Mouse (Mus musculus): ENCODE measurements at regions not wholly inside any gene's neighbourhood (a gene's known extent, or its start where the extent isn't known, plus 50 kb on each side); places are given as distances from the start of the nearest gene placed in this dataset.

- no peak for DNase-seq (ENCODE audit: low spot score)
- no peak for TF ChIP-seq GATA2 (IDR thresholded peaks at IDR 0.05; ENCODE audit: borderline replicate concordance, low read depth, low read length)
- no peak for ATAC-seq (ENCODE audit: extremely low read depth, insufficient number of reproducible peaks, low FRiP score, poor library complexity, severe bottlenecking)
These were observed 518.6 kb downstream of the Gm9195 start for GRCm38 (mm10) chr14:71973016-71973415.

DNA sequence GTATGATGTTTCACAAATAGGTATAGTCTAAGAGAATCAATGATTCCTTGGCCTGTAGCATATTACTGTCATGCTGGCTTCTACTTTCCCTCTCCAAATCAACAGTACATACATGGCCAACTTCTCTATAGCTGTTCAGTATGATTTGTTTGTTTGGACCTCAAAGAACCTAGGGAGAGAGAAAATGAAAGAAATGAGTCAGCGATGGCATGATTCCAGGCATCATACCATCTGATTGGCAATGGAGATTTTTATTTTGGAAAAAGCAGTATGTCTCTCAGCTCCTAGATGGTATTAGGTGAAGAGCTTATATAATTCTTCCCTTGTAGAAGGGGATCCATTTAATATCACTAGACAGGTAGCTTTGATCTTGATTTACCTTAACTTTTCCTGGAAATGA is 519.1 kb downstream of the Gm9195 start:
- H3K27me3 ChIP-seq (ENCODE audit: insufficient read depth, low read length) = no peaks in the 10 kb centered on the region

More at GRCm38 (mm10) chr14:71973016-71973415, 518.6 kb downstream of the Gm9195 start:
- Histone ChIP-seq H3K4me3 (ENCODE audit: low read depth, low read length) (no peak overlapping the region), H3K27me3 (ENCODE audit: insufficient read depth, low read length) (no peaks in the 10 kb centered on the region), H3K36me3 (replicated peaks) (no peaks in the 10 kb centered on the region), H3K9me3 (replicated peaks) (0 out of 2 replicates have a peak, but pooled peaks cover 4% of the 10 kb centered on the region), H3K4me1 (ENCODE audit: insufficient read depth, low read depth, low read length) (no peaks in the 10 kb centered on the region)

GRCm38 (mm10) chr14:71967646-71968045 is 524.0 kb downstream of the Gm9195 start:
- no peak for DNase-seq (ENCODE audit: low spot score)
- Histone ChIP-seq H3K36me3 (replicated peaks) (no peaks in the 10 kb centered on the region), H3K4me3 (ENCODE audit: low read depth, low read length) (no peak overlapping the region), H3K9me3 (replicated peaks) (peaks cover 11% of the 10 kb centered on the region), H3K4me1 (ENCODE audit: insufficient read depth, low read depth, low read length) (no peaks in the 10 kb centered on the region), H3K27me3 (ENCODE audit: insufficient read depth, low read length) (no peaks in the 10 kb centered on the region)
- TF ChIP-seq GATA2 (IDR thresholded peaks at IDR 0.05; ENCODE audit: borderline replicate concordance, low read depth, low read length) (no peak), POLR2AphosphoS5 (IDR thresholded peaks at IDR 0.05; ENCODE audit: insufficient replicate concordance, low read depth, low read length) (no peak)
- no peak for ATAC-seq (ENCODE audit: extremely low read depth, insufficient number of reproducible peaks, low FRiP score, poor library complexity, severe bottlenecking)

More for the DNA sequence above, 519.1 kb downstream of the Gm9195 start:
- H3K36me3 ChIP-seq (replicated peaks) = no peaks in the 10 kb centered on the region
- ATAC-seq (ENCODE audit: extremely low read depth, insufficient number of reproducible peaks, low FRiP score, poor library complexity, severe bottlenecking) (no peak), DNase-seq (ENCODE audit: low spot score) (no peak)
- H3K9me3 ChIP-seq (replicated peaks) = 0 out of 2 replicates have a peak, but pooled peaks cover 4% of the 10 kb centered on the region
- no peak overlapping the region for H3K4me3 ChIP-seq (ENCODE audit: low read depth, low read length)
- no peaks in the 10 kb centered on the region for H3K4me1 ChIP-seq (ENCODE audit: insufficient read depth, low read depth, low read length)
- TF ChIP-seq GATA2 (IDR thresholded peaks at IDR 0.05; ENCODE audit: borderline replicate concordance, low read depth, low read length) = no peak
- TF ChIP-seq CTCF (IDR thresholded peaks at IDR 0.05; ENCODE audit: low read depth, low read length) = no peak
- no peak for TF ChIP-seq POLR2AphosphoS5 (IDR thresholded peaks at IDR 0.05; ENCODE audit: insufficient replicate concordance, low read depth, low read length)
- TF ChIP-seq TAL1 (conservative IDR thresholded peaks at IDR 0.05; ENCODE audit: low read depth, low read length) = no peak
- TF ChIP-seq GATA1 (IDR thresholded peaks at IDR 0.05; ENCODE audit: borderline replicate concordance, low read length) = no peak

DNA sequence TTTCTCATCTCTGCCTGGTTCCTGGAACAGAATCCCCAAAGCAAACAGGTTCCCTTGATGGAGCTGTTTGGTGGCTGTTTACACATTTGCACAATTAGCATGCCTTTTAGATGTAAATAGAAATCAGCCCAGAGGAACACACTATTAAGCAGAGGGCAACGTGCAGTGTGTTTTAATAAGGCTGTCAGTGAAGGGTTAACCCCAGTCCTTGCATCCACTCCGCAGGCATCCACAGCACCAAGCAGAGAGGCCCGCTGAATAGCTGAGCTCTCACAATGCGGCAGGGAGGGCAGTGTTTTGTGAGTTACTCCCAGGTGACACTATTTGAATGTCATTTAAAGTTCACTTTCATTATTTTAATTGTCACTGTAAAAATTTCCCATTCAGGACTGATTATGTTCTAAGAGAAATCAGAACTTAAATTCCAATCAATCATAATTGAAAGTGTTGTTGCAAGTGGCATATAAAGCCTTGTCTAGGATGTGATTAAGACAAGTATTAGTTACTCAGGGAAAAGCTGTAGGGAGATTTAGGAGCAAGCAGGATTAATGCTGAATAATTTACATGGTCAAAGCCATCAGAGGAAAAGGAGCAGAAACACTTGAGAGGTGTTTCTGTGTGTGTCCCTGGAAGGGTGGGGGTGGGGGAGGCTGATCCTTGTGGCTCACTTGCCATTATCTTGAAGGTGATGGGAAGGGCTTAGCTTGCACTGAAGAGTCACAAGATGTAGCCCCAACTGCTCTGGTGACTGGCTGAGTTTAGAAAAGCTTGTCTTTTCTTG is 528.1 kb downstream of the Gm9195 start:
- ATAC-seq (ENCODE audit: extremely low read depth, insufficient number of reproducible peaks, low FRiP score, poor library complexity, severe bottlenecking) = no peak
- Histone ChIP-seq H3K36me3 (replicated peaks) (no peaks in the 10 kb centered on the region), H3K4me1 (ENCODE audit: insufficient read depth, low read depth, low read length) (no peaks in the 10 kb centered on the region), H3K27me3 (ENCODE audit: insufficient read depth, low read length) (no peaks in the 10 kb centered on the region), H3K9me3 (replicated peaks) (peaks cover 11% of the 10 kb centered on the region), H3K4me3 (ENCODE audit: low read depth, low read length) (no peak overlapping the region)
- DNase-seq (ENCODE audit: low spot score) = no peak
- TF ChIP-seq GATA1 (IDR thresholded peaks at IDR 0.05; ENCODE audit: borderline replicate concordance, low read length) (no peak), POLR2AphosphoS5 (IDR thresholded peaks at IDR 0.05; ENCODE audit: insufficient replicate concordance, low read depth, low read length) (no peak), TAL1 (conservative IDR thresholded peaks at IDR 0.05; ENCODE audit: low read depth, low read length) (no peak), CTCF (IDR thresholded peaks at IDR 0.05; ENCODE audit: low read depth, low read length) (no peak), GATA2 (IDR thresholded peaks at IDR 0.05; ENCODE audit: borderline replicate concordance, low read depth, low read length) (no peak)

DNA sequence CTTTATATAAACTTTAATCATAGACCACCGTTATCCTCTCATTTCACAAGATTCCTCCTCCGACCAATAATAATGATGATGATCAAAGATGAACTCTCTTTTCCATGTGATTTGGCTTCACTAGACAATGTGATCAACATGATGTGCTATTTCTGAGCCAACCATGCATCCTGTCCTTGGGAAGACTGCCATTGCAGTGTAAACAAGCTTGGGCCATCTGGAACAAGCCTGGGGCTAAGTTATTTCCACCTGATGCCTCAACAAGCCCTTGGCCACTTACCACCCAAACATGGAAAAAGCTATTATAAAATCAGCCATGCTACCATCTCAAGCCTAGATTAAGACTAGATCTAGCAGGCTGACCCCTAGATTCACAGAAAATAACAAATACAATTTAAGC is 542.9 kb downstream of the Gm9195 start:
- H3K27me3 ChIP-seq (ENCODE audit: insufficient read depth, low read length) = no peaks in the 10 kb centered on the region
- ATAC-seq (ENCODE audit: extremely low read depth, insufficient number of reproducible peaks, low FRiP score, poor library complexity, severe bottlenecking) (no peak), DNase-seq (ENCODE audit: low spot score) (no peak)
- no peak overlapping the region for H3K4me3 ChIP-seq (ENCODE audit: low read depth, low read length)
- H3K4me1 ChIP-seq (ENCODE audit: insufficient read depth, low read depth, low read length) = no peaks in the 10 kb centered on the region
- TF ChIP-seq CTCF (IDR thresholded peaks at IDR 0.05; ENCODE audit: low read depth, low read length) = no peak
- peaks cover 4% of the 10 kb centered on the region for H3K9me3 ChIP-seq (replicated peaks)
- no peaks in the 10 kb centered on the region for H3K36me3 ChIP-seq (replicated peaks)

GRCm38 (mm10) chr14:71937157-71937485 is 554.5 kb downstream of the Gm9195 start:
- H3K4me1 ChIP-seq (ENCODE audit: insufficient read depth, low read depth, low read length) = no peaks in the 10 kb centered on the region
- TF ChIP-seq CTCF (IDR thresholded peaks at IDR 0.05; ENCODE audit: low read depth, low read length) (no peak), GATA1 (IDR thresholded peaks at IDR 0.05; ENCODE audit: borderline replicate concordance, low read length) (no peak), TAL1 (conservative IDR thresholded peaks at IDR 0.05; ENCODE audit: low read depth, low read length) (no peak), POLR2AphosphoS5 (IDR thresholded peaks at IDR 0.05; ENCODE audit: insufficient replicate concordance, low read depth, low read length) (no peak), GATA2 (IDR thresholded peaks at IDR 0.05; ENCODE audit: borderline replicate concordance, low read depth, low read length) (no peak)
- ATAC-seq (ENCODE audit: extremely low read depth, insufficient number of reproducible peaks, low FRiP score, poor library complexity, severe bottlenecking) (no peak), DNase-seq (ENCODE audit: low spot score) (no peak)
- peaks cover 14% of the 10 kb centered on the region for H3K9me3 ChIP-seq (replicated peaks)
- no peak overlapping the region for H3K4me3 ChIP-seq (ENCODE audit: low read depth, low read length)
- H3K36me3 ChIP-seq (replicated peaks) = no peaks in the 10 kb centered on the region
- H3K27me3 ChIP-seq (ENCODE audit: insufficient read depth, low read length) = no peaks in the 10 kb centered on the region
